Mouse (Mus musculus) limb, embryonic 10.5 days (tissue): ENCODE data around the gene Ift140. TPM values are rescaled to one million over a fixed set of nuclear protein-coding genes. Genes with fewer than 3 reads are reported as not detected.
A peak's percentile ranks its signal among the peaks of the same experiment; 100 is the strongest.

Experiments used
- DNase-seq: peaks from one replicate; pipeline ENCODE4 v3.0.0-alpha.2; 2017; ENCODE audit warnings: low spot score
- H3K27ac ChIP-seq: fragments of 300-500 bp; sonication (generic); 2 replicates; pipeline ENCODE4 v1.5.1; 2016; ENCODE audit warnings: mild to moderate bottlenecking
- H3K27me3 ChIP-seq: fragments of 300-500 bp; sonication (generic); 2 replicates; pipeline ENCODE4 v1.6.1; 2016; ENCODE audit warnings: low read depth, mild to moderate bottlenecking; ENCODE audit not compliant: poor library complexity, severe bottlenecking
- H3K36me3 ChIP-seq: fragments of 300-500 bp; sonication (generic); 2 replicates; pipeline ENCODE4 v1.6.1; 2016; ENCODE audit warnings: mild to moderate bottlenecking, moderate library complexity
- H3K4me1 ChIP-seq: fragments of 300-500 bp; sonication (generic); 2 replicates; pipeline ENCODE4 v1.6.1; 2016
- H3K4me3 ChIP-seq: fragments of 300-500 bp; sonication (generic); 2 replicates; pipeline ENCODE4 v1.5.1; 2016; ENCODE audit warnings: mild to moderate bottlenecking, moderate library complexity
- H3K9me3 ChIP-seq: fragments of 300-500 bp; sonication (generic); replicated peaks from 2 replicates; pipeline ENCODE4 v1.6.1; 2016; ENCODE audit warnings: mild to moderate bottlenecking
- WGBS: fragments of 180-500 bp; shearing (Covaris S2); methylation state at CpG from one replicate; pipeline ENCODE4 v1.1.7; 2016; 5-methylcytosine and 5-hydroxymethylcytosine counted together
- polyA plus RNA-seq: library from polyadenylated mRNA; unstranded; fragments of >200 nt; fragmentation: Nextera tagmentation; extraction: Ambion mirVana; gene quantifications from 2 replicates; pipeline ENCODE4 v1.2.1, GENCODE M21; 2016

Gene Ift140
- polyA plus RNA-seq, 1 experiment from 2014 or later: 30.0 TPM

- peaks cover 11% of the 10 kb centered on the region for H3K4me1 ChIP-seq
- H3K9me3 ChIP-seq: no peaks in the 10 kb centered on the region
- peak within 1 kb of the TSS; percentile 75 for H3K27ac ChIP-seq
- H3K4me3 ChIP-seq: peak within 1 kb of the TSS; percentile 76
- under 1% methylated on average over 40 of the region's 40 CpGs for WGBS
- DNase-seq: peak; percentile 99
- H3K27me3 ChIP-seq: no peaks in the 10 kb centered on the region
- peaks cover 9% of the 10 kb centered on the region; the same call in 1 of the 2 replicates for H3K36me3 ChIP-seq
These were observed 117.4 kb downstream of the Ift140 start, which contains the start of gene Clcn7 for GRCm38 (mm10) chr17:25133275-25133698. Clcn7 (plus strand) TSS chr17:25133391.

DNA sequence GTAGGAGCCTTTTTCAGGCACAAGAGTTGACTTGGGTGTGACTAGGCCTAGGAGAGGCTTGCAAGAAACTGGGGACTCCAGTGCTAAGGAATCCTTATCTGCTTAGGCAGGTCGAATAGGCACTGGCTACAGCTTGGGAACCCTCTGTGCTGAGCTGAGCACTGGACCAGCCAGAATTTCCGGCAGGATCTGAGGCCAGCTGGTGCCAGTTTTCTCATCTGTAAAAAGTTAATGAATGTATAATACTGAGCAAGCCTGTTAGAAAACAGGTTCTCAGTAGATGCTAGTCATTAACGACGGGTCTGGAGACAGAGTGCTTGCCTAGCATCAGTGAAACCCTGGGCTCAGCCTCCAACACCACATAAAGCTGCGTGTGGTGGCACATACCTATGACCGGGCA, 119.7 kb downstream of the Ift140 start:
- H3K27ac ChIP-seq: no peak overlapping the region
- DNase-seq: no peak

GRCm38 (mm10) chr17:25138803-25139202, 122.9 kb downstream of the Ift140 start:
- Histone ChIP-seq H3K36me3 (peaks cover 23% of the 10 kb centered on the region), H3K27ac (no peak overlapping the region), H3K4me3 (no peak overlapping the region), H3K9me3 (no peaks in the 10 kb centered on the region), H3K27me3 (no peaks in the 10 kb centered on the region), H3K4me1 (peaks cover 10% of the 10 kb centered on the region)
- WGBS: 100% methylated on average over 1 of the region's 1 CpGs
- no peak for DNase-seq

More for the DNA sequence above, 119.7 kb downstream of the Ift140 start:
- Histone ChIP-seq H3K4me1 (peaks cover 11% of the 10 kb centered on the region), H3K4me3 (no peak overlapping the region), H3K36me3 (peaks cover 14% of the 10 kb centered on the region), H3K27me3 (no peaks in the 10 kb centered on the region), H3K9me3 (no peaks in the 10 kb centered on the region)
- 88% methylated on average over 6 of the region's 6 CpGs for WGBS

GRCm38 (mm10) chr17:25139960-25140359, 124.1 kb downstream of the Ift140 start:
- Histone ChIP-seq H3K27ac (no peak overlapping the region), H3K36me3 (peaks cover 35% of the 10 kb centered on the region), H3K27me3 (no peaks in the 10 kb centered on the region), H3K4me1 (no peaks in the 10 kb centered on the region), H3K9me3 (no peaks in the 10 kb centered on the region), H3K4me3 (no peak overlapping the region)
- no peak for DNase-seq
- WGBS: 72% methylated on average over 4 of the region's 4 CpGs

Other genes with a start within 250 kb of the Ift140 start
- gene Meiob, start 211.8 kb upstream of the Ift140 start, polyA plus RNA-seq: not detected in 2 replicates
- 26.0 and 28.0 TPM in 2 replicates for gene Hagh, start 175.9 kb upstream of the Ift140 start, polyA plus RNA-seq
- 14.5 and 17.6 TPM in 2 replicates for gene Fahd1, start 165.7 kb upstream of the Ift140 start, polyA plus RNA-seq
- 0.55 and 0.84 TPM in 2 replicates for gene Igfals, start 150.1 kb upstream of the Ift140 start, polyA plus RNA-seq
- 72.7 and 79.7 TPM in 2 replicates for gene Nubp2, start 129.7 kb upstream of the Ift140 start, polyA plus RNA-seq
- 48.0 and 50.8 TPM in 2 replicates for gene Spsb3, start 129.4 kb upstream of the Ift140 start, polyA plus RNA-seq
- gene Eme2, start 121.0 kb upstream of the Ift140 start, polyA plus RNA-seq: 22.1 and 30.6 TPM in 2 replicates
- 104 and 105 TPM in 2 replicates for gene Mrps34, start 121.0 kb upstream of the Ift140 start, polyA plus RNA-seq
- gene Nme3, start 119.6 kb upstream of the Ift140 start, polyA plus RNA-seq: 43.6 and 47.0 TPM in 2 replicates
- 32.1 and 39.3 TPM in 2 replicates for gene Mapk8ip3, start 79.1 kb upstream of the Ift140 start, polyA plus RNA-seq
- 369 and 370 TPM in 2 replicates for gene Jpt2, start 55.4 kb upstream of the Ift140 start, polyA plus RNA-seq
- gene Cramp1l, start 297 bp upstream of the Ift140 start, polyA plus RNA-seq: 10.4 and 10.8 TPM in 2 replicates
- 11.3 and 15.3 TPM in 2 replicates for gene Tmem204, start 67.5 kb downstream of the Ift140 start, polyA plus RNA-seq
- 60.6 and 60.7 TPM in 2 replicates for gene Telo2, start 99.9 kb downstream of the Ift140 start, polyA plus RNA-seq
- 0.18 and 0.23 TPM in 2 replicates for gene Ptx4, start 104.7 kb downstream of the Ift140 start, polyA plus RNA-seq
- 21.3 and 26.5 TPM in 2 replicates for gene Clcn7, start 117.3 kb downstream of the Ift140 start, polyA plus RNA-seq
- gene Ccdc154, start 146.4 kb downstream of the Ift140 start, polyA plus RNA-seq: not detected in 2 replicates
- not detected in 2 replicates for gene Gm38655, start 159.4 kb downstream of the Ift140 start, polyA plus RNA-seq
- gene BC003965, start 168.5 kb downstream of the Ift140 start, polyA plus RNA-seq: 36.0 and 38.5 TPM in 2 replicates
- gene Unkl, start 172.3 kb downstream of the Ift140 start, polyA plus RNA-seq: 9.1 and 10.0 TPM in 2 replicates
- 34.6 and 35.0 TPM in 2 replicates for gene Gnptg, start 224.0 kb downstream of the Ift140 start, polyA plus RNA-seq
- 74.6 and 76.6 TPM in 2 replicates for gene Tsr3, start 224.1 kb downstream of the Ift140 start, polyA plus RNA-seq
- gene Baiap3, start 240.3 kb downstream of the Ift140 start, polyA plus RNA-seq: 0.49 and 0.93 TPM in 2 replicates